Mouse (Mus musculus): ENCODE results near the gene Nol7. TPM values are rescaled to one million over a fixed set of nuclear protein-coding genes. Genes with fewer than 3 reads are reported as not detected.

Nol7 gene
- polyA plus RNA-seq, 1 experiment from 2014 or later, result 177 TPM

DNA sequence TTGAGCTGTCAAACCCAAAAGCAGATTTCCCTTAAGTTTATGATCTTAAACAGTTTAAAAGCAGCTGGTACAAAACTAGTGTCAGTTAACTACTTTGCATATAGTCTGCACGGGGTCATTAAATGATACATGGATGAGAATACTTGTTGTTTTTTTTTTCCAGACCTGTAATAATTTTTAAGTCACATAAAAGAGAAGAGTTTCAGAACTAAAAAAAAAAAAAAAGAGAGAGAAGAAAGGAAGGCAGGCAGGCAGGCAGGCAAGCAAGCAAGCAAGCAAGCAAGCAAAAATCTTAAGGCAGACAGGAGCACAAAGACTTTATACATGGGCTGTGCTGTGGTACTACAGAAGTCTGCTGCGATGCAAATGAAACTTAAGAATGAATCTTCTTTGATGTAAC, 35.2 kb downstream of the Nol7 start:
- Histone ChIP-seq H3K9ac (replicated peaks) (no peak overlapping the region), H3K9me3 (no peaks in the 10 kb centered on the region), H3K27ac (no peak overlapping the region), H3K27me3 (no peaks in the 10 kb centered on the region), H3K4me2 (no peak overlapping the region), H3K4me3 (replicated peaks) (no peak overlapping the region), H3K36me3 (peaks cover 16% of the 10 kb centered on the region), H3K4me1 (replicated peaks) (no peaks in the 10 kb centered on the region)
- 86% methylated on average over 2 of the region's 2 CpGs for WGBS
- no peak for ATAC-seq (ENCODE audit: insufficient number of reproducible peaks, insufficient read depth, low FRiP score, low TSS enrichment, low read depth)

DNA sequence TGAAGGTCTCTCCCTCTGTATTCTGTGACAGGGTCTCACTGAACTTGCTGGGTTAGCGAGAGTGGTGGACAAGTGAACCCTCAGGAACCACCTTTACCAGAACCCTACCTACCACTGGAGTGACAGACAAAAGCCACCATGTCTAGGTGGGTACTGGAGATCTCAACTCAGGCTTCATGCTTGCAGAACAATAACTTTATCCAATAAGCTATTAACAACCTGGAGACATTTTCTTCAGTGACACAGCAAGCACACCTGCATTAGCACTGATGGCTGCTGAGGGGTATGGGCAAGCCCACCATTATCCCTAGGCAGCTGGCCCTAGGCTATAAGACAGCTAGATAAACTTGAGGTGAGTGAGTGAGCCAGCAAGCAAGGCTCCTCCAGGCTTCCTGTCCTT, 42.2 kb downstream of the Nol7 start:
- H3K27me3 ChIP-seq, result no peaks in the 10 kb centered on the region
- H3K4me1 ChIP-seq (replicated peaks), result no peaks in the 10 kb centered on the region
- H3K36me3 ChIP-seq, result no peaks in the 10 kb centered on the region
- no peak overlapping the region for H3K27ac ChIP-seq
- H3K9me3 ChIP-seq, result no peaks in the 10 kb centered on the region
- 90% methylated on average over 1 of the region's 1 CpGs for WGBS
- H3K4me2 ChIP-seq, result no peak overlapping the region
- no peak overlapping the region for H3K4me3 ChIP-seq (replicated peaks)
- ATAC-seq (ENCODE audit: insufficient number of reproducible peaks, insufficient read depth, low FRiP score, low TSS enrichment, low read depth), result no peak
- no peak overlapping the region for H3K9ac ChIP-seq (replicated peaks)

DNA sequence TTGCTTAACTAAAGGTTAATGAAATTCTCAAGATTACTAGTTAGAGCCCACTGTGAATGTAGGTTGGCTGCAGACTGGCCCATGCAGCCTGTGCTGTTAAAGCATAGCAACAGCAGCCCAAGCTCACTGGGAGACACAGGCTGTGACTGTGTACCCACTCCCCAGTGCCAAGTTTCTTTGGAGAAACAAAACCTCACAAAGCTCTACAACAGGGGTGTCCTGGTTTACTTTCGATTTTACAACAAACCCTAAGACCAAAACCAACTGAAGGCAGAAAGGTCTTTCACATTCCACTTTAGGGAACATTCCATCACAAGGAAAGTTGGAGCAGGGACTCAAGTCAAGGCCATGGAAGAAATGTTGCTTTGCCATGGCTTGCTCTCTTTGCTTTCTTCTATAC, 44.4 kb downstream of the Nol7 start:
- Histone ChIP-seq H3K27ac (no peak overlapping the region), H3K9ac (replicated peaks) (no peak overlapping the region), H3K36me3 (no peaks in the 10 kb centered on the region), H3K4me3 (replicated peaks) (no peak overlapping the region), H3K4me1 (replicated peaks) (no peaks in the 10 kb centered on the region), H3K4me2 (no peak overlapping the region), H3K27me3 (no peaks in the 10 kb centered on the region), H3K9me3 (no peaks in the 10 kb centered on the region)
- 88% methylated on average over 1 of the region's 1 CpGs for WGBS
- no peak for ATAC-seq (ENCODE audit: insufficient number of reproducible peaks, insufficient read depth, low FRiP score, low TSS enrichment, low read depth)

DNA sequence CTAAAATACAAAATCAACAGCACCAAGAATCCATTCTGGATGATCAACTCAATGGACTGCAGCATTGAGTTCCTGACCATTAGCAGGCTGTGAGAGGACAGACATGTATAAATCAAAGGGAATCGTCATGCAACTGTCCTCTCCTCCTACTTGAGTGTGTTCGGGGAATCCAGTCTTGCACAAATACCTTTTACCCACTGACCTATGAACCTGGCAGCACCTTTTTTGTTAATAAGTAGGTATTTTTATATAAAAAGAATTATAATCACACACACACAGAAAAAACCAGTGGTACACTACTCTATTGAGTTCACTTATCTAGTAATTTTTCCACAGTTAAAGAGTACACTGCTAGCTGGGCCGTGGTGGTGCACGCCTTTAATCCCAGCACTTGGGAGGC, 45.5 kb downstream of the Nol7 start:
- H3K27me3 ChIP-seq, result no peaks in the 10 kb centered on the region
- WGBS, result 91% methylated on average over 4 of the region's 4 CpGs
- no peak overlapping the region for H3K27ac ChIP-seq
- no peak for ATAC-seq (ENCODE audit: insufficient number of reproducible peaks, insufficient read depth, low FRiP score, low TSS enrichment, low read depth)
- H3K4me1 ChIP-seq (replicated peaks), result no peaks in the 10 kb centered on the region
- H3K4me2 ChIP-seq, result no peak overlapping the region
- no peak overlapping the region for H3K9ac ChIP-seq (replicated peaks)
- H3K9me3 ChIP-seq, result no peaks in the 10 kb centered on the region
- H3K4me3 ChIP-seq (replicated peaks), result no peak overlapping the region
- H3K36me3 ChIP-seq, result no peaks in the 10 kb centered on the region

DNA sequence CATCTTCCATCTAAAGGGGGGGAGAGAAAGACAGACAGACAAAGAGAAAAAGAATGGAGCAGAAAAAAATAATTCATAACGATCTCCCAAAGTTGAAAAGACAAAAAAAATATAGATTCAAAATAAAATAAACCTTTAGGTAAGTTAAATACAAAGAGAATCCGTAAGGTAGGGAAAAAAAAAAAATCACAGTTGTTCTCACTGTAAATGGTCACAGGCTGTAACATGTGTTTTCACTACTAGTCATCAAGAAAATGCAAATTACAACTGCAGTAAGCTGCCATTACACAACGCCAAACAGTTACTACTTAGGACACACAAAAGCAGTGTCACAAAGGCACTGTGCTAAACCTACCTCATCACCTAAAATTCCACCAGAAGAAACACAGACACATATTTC, 46.5 kb downstream of the Nol7 start:
- WGBS, result 92% methylated on average over 3 of the region's 3 CpGs
- Histone ChIP-seq H3K27me3 (no peaks in the 10 kb centered on the region), H3K27ac (no peak overlapping the region), H3K4me3 (replicated peaks) (no peak overlapping the region), H3K9ac (replicated peaks) (no peak overlapping the region), H3K9me3 (no peaks in the 10 kb centered on the region), H3K36me3 (no peaks in the 10 kb centered on the region), H3K4me1 (replicated peaks) (no peaks in the 10 kb centered on the region), H3K4me2 (no peak overlapping the region)
- no peak for ATAC-seq (ENCODE audit: insufficient number of reproducible peaks, insufficient read depth, low FRiP score, low TSS enrichment, low read depth)

DNA sequence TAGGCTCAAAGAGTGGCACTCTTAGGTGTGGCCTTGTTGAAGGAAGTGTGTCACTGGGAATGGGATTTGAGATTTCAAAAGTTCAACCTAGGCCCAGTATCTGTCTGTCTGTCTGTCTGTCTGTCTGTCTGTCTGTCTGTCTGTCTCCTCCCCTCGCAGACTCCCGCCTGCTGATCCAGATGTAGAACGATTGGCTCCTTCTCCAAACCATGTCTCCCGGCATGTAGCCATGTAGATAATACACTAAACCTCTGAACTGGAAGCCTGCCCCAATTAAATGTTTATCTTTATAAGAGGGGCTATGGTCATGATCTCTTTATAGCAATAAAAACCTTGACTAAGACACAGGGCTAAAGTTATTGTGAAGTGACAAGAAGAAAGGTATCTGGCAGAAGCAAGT, 47.6 kb downstream of the Nol7 start:
- Histone ChIP-seq H3K4me3 (replicated peaks) (no peak overlapping the region), H3K27me3 (no peaks in the 10 kb centered on the region), H3K9ac (replicated peaks) (no peak overlapping the region), H3K4me1 (replicated peaks) (no peaks in the 10 kb centered on the region), H3K27ac (no peak overlapping the region), H3K36me3 (no peaks in the 10 kb centered on the region), H3K4me2 (no peak overlapping the region), H3K9me3 (no peaks in the 10 kb centered on the region)
- no peak for ATAC-seq (ENCODE audit: insufficient number of reproducible peaks, insufficient read depth, low FRiP score, low TSS enrichment, low read depth)
- 95% methylated on average over 4 of the region's 4 CpGs for WGBS

DNA sequence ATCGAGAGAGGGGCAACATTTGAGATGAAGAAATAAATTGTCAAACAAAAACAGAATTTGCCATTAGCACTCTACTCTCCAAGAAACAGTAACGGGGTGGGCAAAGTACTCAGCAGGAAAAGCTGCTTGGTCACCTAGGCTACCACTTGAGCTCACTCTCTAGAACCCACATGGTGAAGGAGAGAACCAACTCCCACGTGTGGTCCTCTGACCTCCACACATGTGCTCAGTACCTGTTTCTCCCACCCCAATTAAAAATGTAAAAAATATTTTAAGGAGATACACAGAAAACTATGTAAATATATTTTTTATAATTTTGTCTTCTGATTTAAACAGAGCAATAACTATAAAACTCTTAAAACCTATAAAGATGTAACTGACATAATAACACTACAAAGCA, 49.5 kb downstream of the Nol7 start:
- Histone ChIP-seq H3K27ac (no peak overlapping the region), H3K9me3 (no peaks in the 10 kb centered on the region), H3K9ac (replicated peaks) (no peak overlapping the region), H3K36me3 (no peaks in the 10 kb centered on the region), H3K4me2 (no peak overlapping the region), H3K27me3 (no peaks in the 10 kb centered on the region), H3K4me1 (replicated peaks) (no peaks in the 10 kb centered on the region), H3K4me3 (replicated peaks) (no peak overlapping the region)
- no peak for ATAC-seq (ENCODE audit: insufficient number of reproducible peaks, insufficient read depth, low FRiP score, low TSS enrichment, low read depth)
- 82% methylated on average over 3 of the region's 3 CpGs for WGBS

DNA sequence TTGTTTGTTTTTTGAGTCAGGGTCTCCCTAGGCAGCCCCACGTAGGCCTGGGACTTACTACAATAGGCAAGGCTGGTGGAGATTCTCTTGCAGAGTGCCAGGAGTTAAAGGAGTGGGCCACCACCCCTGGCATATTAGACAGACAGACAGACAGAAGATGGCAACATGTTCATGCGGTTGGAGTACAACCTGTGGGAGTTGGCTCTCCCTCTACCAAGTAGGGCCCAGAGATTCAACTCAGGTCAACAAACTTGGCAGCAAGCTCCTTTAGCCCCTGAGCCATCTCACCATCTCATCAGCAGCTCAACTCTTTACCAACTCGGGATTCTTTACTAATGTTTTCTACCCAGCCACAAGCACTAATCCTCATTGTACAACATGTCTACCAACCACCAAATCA, 52.5 kb downstream of the Nol7 start:
- 92% methylated on average over 3 of the region's 3 CpGs for WGBS
- Histone ChIP-seq H3K4me1 (replicated peaks) (peaks cover 14% of the 10 kb centered on the region; the same call in 1 of the 2 replicates), H3K36me3 (no peaks in the 10 kb centered on the region), H3K4me3 (replicated peaks) (no peak overlapping the region), H3K9me3 (no peaks in the 10 kb centered on the region), H3K4me2 (no peak overlapping the region), H3K9ac (replicated peaks) (no peak overlapping the region), H3K27me3 (no peaks in the 10 kb centered on the region), H3K27ac (no peak overlapping the region)
- ATAC-seq (ENCODE audit: insufficient number of reproducible peaks, insufficient read depth, low FRiP score, low TSS enrichment, low read depth), result no peak

DNA sequence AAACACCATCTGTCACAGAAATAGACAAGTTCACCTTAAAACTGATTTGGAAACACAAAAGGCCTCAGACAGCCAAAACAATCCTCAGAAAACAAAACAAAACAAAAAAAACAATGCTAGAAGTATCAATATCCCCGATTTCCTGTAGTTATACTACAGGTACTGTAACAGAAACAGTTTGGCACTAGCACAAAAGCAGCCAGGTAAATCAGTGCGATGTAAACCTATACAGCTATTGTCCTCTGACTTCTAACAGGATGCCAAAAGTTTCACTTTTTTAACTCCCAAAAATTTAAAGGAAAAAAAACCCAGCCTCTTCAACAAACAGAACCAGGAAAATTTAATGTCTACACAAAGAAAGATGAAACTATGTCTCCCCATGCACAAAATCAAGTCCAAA, 54.0 kb downstream of the Nol7 start:
- H3K4me1 ChIP-seq (replicated peaks), result peaks cover 14% of the 10 kb centered on the region; the same call in 1 of the 2 replicates
- ATAC-seq (ENCODE audit: insufficient number of reproducible peaks, insufficient read depth, low FRiP score, low TSS enrichment, low read depth), result no peak

DNA sequence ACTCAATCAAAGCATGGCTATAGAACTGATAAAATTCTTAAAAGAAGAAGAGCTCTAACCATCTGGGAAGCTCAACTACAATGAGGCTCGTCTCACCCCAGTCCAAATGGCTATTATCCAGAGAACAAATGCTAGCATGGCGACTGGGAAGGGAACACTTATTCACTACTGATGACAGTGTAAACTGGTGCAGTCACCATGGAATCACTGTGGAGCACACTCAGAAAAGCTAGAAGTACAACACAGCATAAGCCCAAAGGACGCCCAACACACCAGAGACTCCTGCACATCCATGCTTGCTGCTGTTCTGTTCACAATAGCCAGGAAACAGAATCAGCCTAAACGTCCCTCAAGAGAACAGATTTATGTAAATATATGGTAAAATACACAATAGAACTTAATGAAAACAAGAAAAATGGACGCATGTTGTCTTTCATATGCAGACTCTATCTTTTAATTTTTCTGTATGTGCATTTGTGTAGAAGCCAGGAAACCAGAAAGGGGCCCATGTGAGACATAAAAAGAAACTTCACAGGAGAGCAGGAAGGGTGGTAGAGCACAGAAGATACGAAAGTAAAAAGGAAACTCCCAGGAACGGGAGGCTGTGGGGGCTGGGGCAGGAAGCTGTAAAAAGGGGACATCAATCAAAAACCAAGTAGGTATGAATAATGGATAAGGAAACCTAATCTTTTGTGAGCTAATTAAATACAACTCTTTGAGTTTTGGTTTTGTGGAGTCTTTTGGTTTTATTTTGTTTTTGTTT, 54.8 kb downstream of the Nol7 start:
- H3K4me2 ChIP-seq, result no peak overlapping the region
- H3K9ac ChIP-seq (replicated peaks), result no peak overlapping the region
- WGBS, result 48% methylated on average over 7 of the region's 7 CpGs
- H3K27ac ChIP-seq, result no peak overlapping the region
- H3K9me3 ChIP-seq, result no peaks in the 10 kb centered on the region
- H3K4me3 ChIP-seq (replicated peaks), result no peak overlapping the region
- no peaks in the 10 kb centered on the region for H3K36me3 ChIP-seq
- no peaks in the 10 kb centered on the region for H3K27me3 ChIP-seq
- peaks cover 14% of the 10 kb centered on the region; the same call in 1 of the 2 replicates for H3K4me1 ChIP-seq (replicated peaks)
- ATAC-seq (ENCODE audit: insufficient number of reproducible peaks, insufficient read depth, low FRiP score, low TSS enrichment, low read depth), result no peak

More for the DNA sequence above, 54.0 kb downstream of the Nol7 start:
- no peak overlapping the region for H3K4me3 ChIP-seq (replicated peaks)
- WGBS, result 90% methylated on average over 2 of the region's 2 CpGs
- H3K36me3 ChIP-seq, result no peaks in the 10 kb centered on the region
- H3K9ac ChIP-seq (replicated peaks), result no peak overlapping the region
- H3K4me2 ChIP-seq, result no peak overlapping the region
- H3K27me3 ChIP-seq, result no peaks in the 10 kb centered on the region
- no peaks in the 10 kb centered on the region for H3K9me3 ChIP-seq
- H3K27ac ChIP-seq, result no peak overlapping the region

DNA sequence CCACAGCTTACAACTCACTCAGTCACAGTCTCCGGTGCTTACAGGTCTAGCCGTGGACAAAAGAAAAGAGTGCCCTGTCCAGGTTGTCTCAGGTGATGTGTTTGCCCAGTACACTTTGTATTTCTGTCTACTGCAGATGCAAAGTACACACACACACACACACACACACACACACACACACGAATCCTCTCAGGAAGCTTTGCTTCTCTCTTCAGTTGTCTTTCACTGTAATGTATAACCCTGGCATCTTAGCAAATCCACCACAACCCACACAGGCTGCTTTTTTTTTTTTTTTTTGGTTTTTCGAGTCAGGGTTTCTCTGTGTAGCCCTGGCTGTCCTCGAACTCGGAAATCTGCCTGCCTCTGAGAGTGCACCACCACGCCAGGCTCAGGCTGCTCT, 56.2 kb downstream of the Nol7 start:
- H3K4me2 ChIP-seq, result no peak overlapping the region
- no peak overlapping the region for H3K9ac ChIP-seq (replicated peaks)
- H3K4me1 ChIP-seq (replicated peaks), result peaks cover 14% of the 10 kb centered on the region; the same call in 1 of the 2 replicates
- no peak overlapping the region for H3K27ac ChIP-seq
- H3K27me3 ChIP-seq, result no peaks in the 10 kb centered on the region
- ATAC-seq (ENCODE audit: insufficient number of reproducible peaks, insufficient read depth, low FRiP score, low TSS enrichment, low read depth), result no peak
- 90% methylated on average over 7 of the region's 7 CpGs for WGBS
- no peaks in the 10 kb centered on the region for H3K36me3 ChIP-seq
- no peaks in the 10 kb centered on the region for H3K9me3 ChIP-seq
- no peak overlapping the region for H3K4me3 ChIP-seq (replicated peaks)

Data from limb, embryonic 12.5 days (tissue).